Mouse (Mus musculus): Measurements from ENCODE around the gene Rgl2. TPM values are rescaled to one million over a fixed set of nuclear protein-coding genes. Genes with fewer than 3 reads are reported as not detected.
"Not testable (repeated sequence)": the region's sequence is repeated elsewhere in the genome, so short reads cannot be mapped to it uniquely, and the experiment has no call there.

Rgl2 gene
- polyA plus RNA-seq, 1 experiment, result 20.1 TPM

GRCm38 (mm10) chr17:33978631-33979031 is 49.3 kb downstream of the Rgl2 start:
- H3K36me3 ChIP-seq (ENCODE audit: control insufficient read depth, insufficient read depth), result no peaks in the 10 kb centered on the region
- H3K4me2 ChIP-seq (ENCODE audit: low read depth), result peak overlapping the region; percentile 66
- H3K27me3 ChIP-seq (ENCODE audit: control insufficient read depth, insufficient read depth, insufficient read length), result peaks cover 23% of the 10 kb centered on the region
- H3K4me3 ChIP-seq, result no peak overlapping the region
- no peak overlapping the region for H3ac ChIP-seq (ENCODE audit: control insufficient read depth, insufficient read length)
- no peaks in the 10 kb centered on the region for H3K79me2 ChIP-seq (ENCODE audit: control insufficient read depth, insufficient read depth)
- TF ChIP-seq USF1 (IDR thresholded peaks at IDR 0.05; ENCODE audit: low read depth) (no peak), MYOG (IDR thresholded peaks at IDR 0.05; ENCODE audit: control insufficient read depth in 1 of 3, insufficient read depth in 1 of 3, insufficient read length in 2 of 3, low read depth in 2 of 3) (no peak), POLR2AphosphoS2 (IDR thresholded peaks at IDR 0.05; ENCODE audit: insufficient read length, low read depth) (no peak), MYOD1 (IDR thresholded peaks at IDR 0.05; ENCODE audit: control insufficient read depth in 1 of 3, insufficient read length in 2 of 3, low read depth in 2 of 3) (no peak), MAX (IDR thresholded peaks at IDR 0.05; ENCODE audit: low read depth) (no peak), CEBPB (IDR thresholded peaks at IDR 0.05; ENCODE audit: insufficient read depth, poor library complexity, severe bottlenecking) (no peak), POLR2A (IDR thresholded peaks at IDR 0.05; ENCODE audit: insufficient read length, low read depth) (no peak), REST (IDR thresholded peaks at IDR 0.05; ENCODE audit: insufficient read depth, insufficient read length) (no peak)

GRCm38 (mm10) chr17:33979512-33980050 is 50.2 kb downstream of the Rgl2 start:
- Histone ChIP-seq H3K36me3 (ENCODE audit: control insufficient read depth, insufficient read depth) (no peaks in the 10 kb centered on the region), H3K79me2 (ENCODE audit: control insufficient read depth, insufficient read depth) (no peaks in the 10 kb centered on the region), H3K4me3 (no peak overlapping the region), H3ac (ENCODE audit: control insufficient read depth, insufficient read length) (no peak overlapping the region), H3K4me2 (ENCODE audit: low read depth) (no peak overlapping the region), H3K27me3 (ENCODE audit: control insufficient read depth, insufficient read depth, insufficient read length) (peaks cover 18% of the 10 kb centered on the region)
- TF ChIP-seq MAX (IDR thresholded peaks at IDR 0.05; ENCODE audit: low read depth) (no peak), MYOD1 (IDR thresholded peaks at IDR 0.05; ENCODE audit: control insufficient read depth in 1 of 3, insufficient read length in 2 of 3, low read depth in 2 of 3) (no peak), USF1 (IDR thresholded peaks at IDR 0.05; ENCODE audit: low read depth) (no peak), E2F4 (IDR thresholded peaks at IDR 0.05; ENCODE audit: insufficient read depth) (no peak), POLR2AphosphoS2 (IDR thresholded peaks at IDR 0.05; ENCODE audit: insufficient read length, low read depth) (no peak), POLR2A (IDR thresholded peaks at IDR 0.05; ENCODE audit: insufficient read length, low read depth) (no peak)

GRCm38 (mm10) chr17:33980181-33981035 is 51.1 kb downstream of the Rgl2 start:
- peaks cover 14% of the 10 kb centered on the region for H3K27me3 ChIP-seq (ENCODE audit: control insufficient read depth, insufficient read depth, insufficient read length)

GRCm38 (mm10) chr17:33981192-33981909 is 52.0 kb downstream of the Rgl2 start:
- H3K79me2 ChIP-seq (ENCODE audit: control insufficient read depth, insufficient read depth), result not testable (repeated sequence)

More at GRCm38 (mm10) chr17:33980181-33981035, 51.1 kb downstream of the Rgl2 start:
- Histone ChIP-seq H3K79me2 (ENCODE audit: control insufficient read depth, insufficient read depth) (no peaks in the 10 kb centered on the region), H3K4me2 (ENCODE audit: low read depth) (no peak overlapping the region), H3ac (ENCODE audit: control insufficient read depth, insufficient read length) (no peak overlapping the region), H3K36me3 (ENCODE audit: control insufficient read depth, insufficient read depth) (no peaks in the 10 kb centered on the region), H3K4me3 (no peak overlapping the region)
- TF ChIP-seq USF1 (IDR thresholded peaks at IDR 0.05; ENCODE audit: low read depth) (no peak), MAX (IDR thresholded peaks at IDR 0.05; ENCODE audit: low read depth) (no peak), CEBPB (IDR thresholded peaks at IDR 0.05; ENCODE audit: insufficient read depth, poor library complexity, severe bottlenecking) (no peak), POLR2A (IDR thresholded peaks at IDR 0.05; ENCODE audit: insufficient read length, low read depth) (no peak), TCF12 (IDR thresholded peaks at IDR 0.05; ENCODE audit: insufficient read depth, poor library complexity, severe bottlenecking) (no peak), REST (IDR thresholded peaks at IDR 0.05; ENCODE audit: insufficient read depth, insufficient read length) (no peak), TCF3 (IDR thresholded peaks at IDR 0.05; ENCODE audit: insufficient read length, low read depth) (no peak), POLR2AphosphoS2 (IDR thresholded peaks at IDR 0.05; ENCODE audit: insufficient read length, low read depth) (no peak), MYOD1 (IDR thresholded peaks at IDR 0.05; ENCODE audit: control insufficient read depth in 1 of 3, insufficient read length in 2 of 3, low read depth in 2 of 3) (no peak), E2F4 (IDR thresholded peaks at IDR 0.05; ENCODE audit: insufficient read depth) (no peak)

GRCm38 (mm10) chr17:33982136-33982535 is 52.8 kb downstream of the Rgl2 start:
- not testable (repeated sequence) for H3K36me3 ChIP-seq (ENCODE audit: control insufficient read depth, insufficient read depth); H3K79me2 ChIP-seq (ENCODE audit: control insufficient read depth, insufficient read depth); H3K4me3 ChIP-seq; H3K4me2 ChIP-seq (ENCODE audit: low read depth); H3ac ChIP-seq (ENCODE audit: control insufficient read depth, insufficient read length)
- peaks cover 14% of the 10 kb centered on the region for H3K27me3 ChIP-seq (ENCODE audit: control insufficient read depth, insufficient read depth, insufficient read length)

More at GRCm38 (mm10) chr17:33981192-33981909, 52.0 kb downstream of the Rgl2 start:
- not testable (repeated sequence) for H3K4me3 ChIP-seq; H3K4me2 ChIP-seq (ENCODE audit: low read depth); H3K36me3 ChIP-seq (ENCODE audit: control insufficient read depth, insufficient read depth); H3ac ChIP-seq (ENCODE audit: control insufficient read depth, insufficient read length)
- H3K27me3 ChIP-seq (ENCODE audit: control insufficient read depth, insufficient read depth, insufficient read length), result peaks cover 14% of the 10 kb centered on the region

Other genes with a start within 250 kb of the Rgl2 start
- gene Hnrnpm, start 242.7 kb upstream of the Rgl2 start, polyA plus RNA-seq (2012; fragmentation: generic; extraction: Trizol), result 68.2 TPM
- gene March2, start 210.9 kb upstream of the Rgl2 start, polyA plus RNA-seq (2012; fragmentation: generic; extraction: Trizol), result 51.5 TPM
- 126 TPM for gene Rab11b, start 169.0 kb upstream of the Rgl2 start, polyA plus RNA-seq (2012; fragmentation: generic; extraction: Trizol)
- gene Angptl4, start 147.7 kb upstream of the Rgl2 start, polyA plus RNA-seq (2012; fragmentation: generic; extraction: Trizol), result 42.8 TPM
- gene Kank3, start 119.0 kb upstream of the Rgl2 start, polyA plus RNA-seq (2012; fragmentation: generic; extraction: Trizol), result 8.3 TPM
- gene Rps28, start 105.0 kb upstream of the Rgl2 start, polyA plus RNA-seq (2012; fragmentation: generic; extraction: Trizol), result 6,768 TPM
- 614 TPM for gene Ndufa7, start 105.0 kb upstream of the Rgl2 start, polyA plus RNA-seq (2012; fragmentation: generic; extraction: Trizol)
- 83.1 TPM for gene Cd320, start 86.5 kb upstream of the Rgl2 start, polyA plus RNA-seq (2012; fragmentation: generic; extraction: Trizol)
- not detected for gene Gm7029, start 55.7 kb upstream of the Rgl2 start, polyA plus RNA-seq (2012; fragmentation: generic; extraction: Trizol)
- 32.2 TPM for gene Kifc1, start 38.9 kb upstream of the Rgl2 start, polyA plus RNA-seq (2012; fragmentation: generic; extraction: Trizol)
- 0.17 TPM for gene Platr17, start 24.4 kb upstream of the Rgl2 start, polyA plus RNA-seq (2012; fragmentation: generic; extraction: Trizol)
- gene Daxx, start 20.1 kb upstream of the Rgl2 start, polyA plus RNA-seq (2012; fragmentation: generic; extraction: Trizol), result 16.9 TPM
- gene Tapbp, start 13.6 kb upstream of the Rgl2 start, polyA plus RNA-seq (2012; fragmentation: generic; extraction: Trizol), result 50.6 TPM
- gene Zbtb22, start 13.6 kb upstream of the Rgl2 start, polyA plus RNA-seq (2012; fragmentation: generic; extraction: Trizol), result 31.6 TPM
- gene Pfdn6, start 10.8 kb downstream of the Rgl2 start, polyA plus RNA-seq (2012; fragmentation: generic; extraction: Trizol), result 110 TPM
- 25.9 TPM for gene Wdr46, start 11.1 kb downstream of the Rgl2 start, polyA plus RNA-seq (2012; fragmentation: generic; extraction: Trizol)
- gene B3galt4, start 21.9 kb downstream of the Rgl2 start, polyA plus RNA-seq (2012; fragmentation: generic; extraction: Trizol), result 1.2 TPM
- 29.9 TPM for gene Vps52, start 26.3 kb downstream of the Rgl2 start, polyA plus RNA-seq (2012; fragmentation: generic; extraction: Trizol)
- gene Rps18, start 26.5 kb downstream of the Rgl2 start, polyA plus RNA-seq (2012; fragmentation: generic; extraction: Trizol), result 287 TPM
- gene H2-K1, start 70.8 kb downstream of the Rgl2 start, polyA plus RNA-seq (2012; fragmentation: generic; extraction: Trizol), result 89.2 TPM
- gene Ring1, start 95.1 kb downstream of the Rgl2 start, polyA plus RNA-seq (2012; fragmentation: generic; extraction: Trizol), result 42.9 TPM
- gene H2-Ke6, start 98.5 kb downstream of the Rgl2 start, polyA plus RNA-seq (2012; fragmentation: generic; extraction: Trizol), result 51.1 TPM
- gene Slc39a7, start 102.1 kb downstream of the Rgl2 start, polyA plus RNA-seq (2012; fragmentation: generic; extraction: Trizol), result 207 TPM
- 45.8 TPM for gene Rxrb, start 102.3 kb downstream of the Rgl2 start, polyA plus RNA-seq (2012; fragmentation: generic; extraction: Trizol)
- gene Col11a2, start 109.9 kb downstream of the Rgl2 start, polyA plus RNA-seq (2012; fragmentation: generic; extraction: Trizol), result 0.94 TPM
- gene H2-Oa, start 162.8 kb downstream of the Rgl2 start, polyA plus RNA-seq (2012; fragmentation: generic; extraction: Trizol), result 0.07 TPM
- 7.2 TPM for gene H2-DMa, start 190.0 kb downstream of the Rgl2 start, polyA plus RNA-seq (2012; fragmentation: generic; extraction: Trizol)
- gene Brd2, start 193.1 kb downstream of the Rgl2 start, polyA plus RNA-seq (2012; fragmentation: generic; extraction: Trizol), result 90.1 TPM
- gene H2-DMb2, start 213.8 kb downstream of the Rgl2 start, polyA plus RNA-seq (2012; fragmentation: generic; extraction: Trizol), result not detected
- gene H2-DMb1, start 223.5 kb downstream of the Rgl2 start, polyA plus RNA-seq (2012; fragmentation: generic; extraction: Trizol), result not detected

Data from myocyte (in vitro differentiated cells).